In the genomic region with DNA sequence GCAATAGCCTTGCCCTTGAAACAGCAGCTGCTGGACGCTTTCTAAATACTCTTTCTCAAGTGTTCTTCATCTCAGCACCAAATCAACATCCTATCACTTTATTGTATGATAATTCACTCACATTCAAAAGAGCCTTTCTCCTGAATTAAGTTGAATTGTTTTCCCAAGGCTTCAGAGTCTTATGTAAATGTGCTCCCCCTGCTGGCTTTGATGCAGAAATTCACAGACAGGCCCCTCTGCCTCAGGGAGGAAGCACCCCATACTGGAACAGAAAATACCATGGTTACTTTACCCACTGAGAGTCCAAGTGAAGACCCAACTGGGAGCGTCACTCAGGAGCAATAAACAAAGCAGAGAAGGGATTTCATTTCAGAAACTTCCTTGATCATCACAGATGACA, we compare ENCODE assay signal across 8 mouse cellular contexts. TPM values are rescaled to one million over a fixed set of nuclear protein-coding genes. Genes with fewer than 3 reads are reported as not detected.
A peak's percentile ranks its signal among the peaks of the same experiment; 100 is the strongest.
DNase-seq lines count a peak whose midpoint lies in the region; ATAC-seq and TF ChIP-seq lines count a peak whose summit lies in the region.

No protein-coding gene starts in this region.

- no peak overlapping the region for H3K9ac ChIP-seq in liver, postnatal 0 days (replicated peaks)
- H3K9ac ChIP-seq in stomach, postnatal 0 days (ENCODE audit: low read length): no peak overlapping the region

- no peak overlapping the region for H3K27ac ChIP-seq in liver, postnatal 0 days (ENCODE audit: low read depth)
- H3K27ac ChIP-seq in stomach, postnatal 0 days (replicated peaks): no peak overlapping the region

- peak; percentile 71 for TF ChIP-seq CTCF in liver, postnatal 0 days (IDR thresholded peaks at IDR 0.05; ENCODE audit: low read depth)
- peak; percentile 77 for TF ChIP-seq CTCF in stomach, postnatal 0 days (IDR thresholded peaks at IDR 0.05; ENCODE audit: low read depth)

- TF ChIP-seq EP300 in liver, postnatal 0 days (IDR thresholded peaks at IDR 0.05; ENCODE audit: low read depth): no peak
- TF ChIP-seq EP300 in stomach, postnatal 0 days (optimal IDR thresholded peaks at IDR 0.05): no peak

- H3K36me3 ChIP-seq in liver, postnatal 0 days (replicated peaks; ENCODE audit: insufficient read depth, low read length): peaks cover 22% of the 10 kb centered on the region
- H3K36me3 ChIP-seq in stomach, postnatal 0 days (ENCODE audit: control insufficient read depth, insufficient read depth, low read length): peaks cover 2% of the 10 kb centered on the region

- no peak for ATAC-seq in liver, postnatal 0 days
- no peak for ATAC-seq in stomach, postnatal 0 days (ENCODE audit: low FRiP score, low TSS enrichment)

- no peaks in the 10 kb centered on the region for H3K27me3 ChIP-seq in liver, postnatal 0 days (ENCODE audit: insufficient read depth, low read length)
- H3K27me3 ChIP-seq in stomach, postnatal 0 days (ENCODE audit: control insufficient read depth, insufficient read depth, low read length): no peaks in the 10 kb centered on the region

- no peaks in the 10 kb centered on the region for H3K4me1 ChIP-seq in liver, postnatal 0 days (ENCODE audit: insufficient read depth)
- no peaks in the 10 kb centered on the region for H3K4me1 ChIP-seq in stomach, postnatal 0 days (replicated peaks; ENCODE audit: control insufficient read depth, insufficient read depth)

- H3K4me2 ChIP-seq in liver, postnatal 0 days (ENCODE audit: low read depth, low read length): no peak overlapping the region
- H3K4me2 ChIP-seq in stomach, postnatal 0 days (replicated peaks; ENCODE audit: low read depth): no peak overlapping the region

- H3K9me3 ChIP-seq in liver, postnatal 0 days (ENCODE audit: low read length): no peaks in the 10 kb centered on the region
- no peaks in the 10 kb centered on the region for H3K9me3 ChIP-seq in stomach, postnatal 0 days (ENCODE audit: control insufficient read depth, low read length)

- WGBS in liver, postnatal 0 days (ENCODE audit: insufficient replicate concordance): 55% methylated on average over 2 of the region's 2 CpGs
- 53% methylated on average over 2 of the region's 2 CpGs for WGBS in stomach, postnatal 0 days

- DNase-seq in adrenal gland, adult 2 months: peak; percentile 40
- DNase-seq in adrenal gland, postnatal 25 days: no peak
- peak; percentile 40 to 54 for DNase-seq in layer of hippocampus, adult 18-20 months (ENCODE audit: low spot score in 2 of 2)
- DNase-seq in layer of hippocampus, adult 9-11 months: no peak
- DNase-seq in ES-CJ7 (ENCODE audit: low read depth, low spot score): peak; percentile 70
- DNase-seq in cerebellum, postnatal 10 days: peak; percentile 59 to 74
- DNase-seq in liver, postnatal 0 days: no peak
- peak; percentile 26 for DNase-seq in stomach, postnatal 0 days (ENCODE audit: low spot score)

- H3K4me3 ChIP-seq in liver, postnatal 0 days (ENCODE audit: low read depth, low read length): no peak overlapping the region
- no peak overlapping the region for H3K4me3 ChIP-seq in stomach, postnatal 0 days (ENCODE audit: low read depth, low read length)

RNA-seq across cellular contexts. Expression of gene Pex16, which starts 43.6 kb away (rescaled TPM):
- 100 to 1,000 TPM; 102 to 212 TPM for total RNA-seq in adrenal gland, adult 2 months (2021)
- polyA plus RNA-seq in adrenal gland, adult 2 months (2012; rRNA removed): 199 and 254 TPM in 2 replicates
- total RNA-seq in adrenal gland, postnatal 25 days (2021): 169 and 237 TPM in 2 replicates
- 10 to 100 TPM; 31.7 to 32.8 TPM for total RNA-seq in layer of hippocampus, adult 18-20 months (2021)
- 90.6 and 95.6 TPM in 2 replicates for polyA plus RNA-seq in liver, postnatal 0 days (2015; fragmentation: Nextera tagmentation; extraction: Ambion mirVana)
- polyA plus RNA-seq in stomach, postnatal 0 days (2015; fragmentation: Nextera tagmentation; extraction: Ambion mirVana): 33.5 and 38.3 TPM in 2 replicates

RNA-seq across cellular contexts. Expression of gene Large2, which starts 43.8 kb away (rescaled TPM):
- 1 to 10 TPM in 1 of 2 experiments, under 1 TPM in 1; 0.45 to 1.4 TPM for total RNA-seq in adrenal gland, adult 2 months (2021)
- polyA plus RNA-seq in adrenal gland, adult 2 months (2012; rRNA removed): 1.3 and 2.2 TPM in 2 replicates
- total RNA-seq in adrenal gland, postnatal 25 days (2021): 2.8 and 4.1 TPM in 2 replicates
- under 1 TPM; 0.20 to 0.86 TPM for total RNA-seq in layer of hippocampus, adult 18-20 months (2021)
- polyA plus RNA-seq in liver, postnatal 0 days (2015; fragmentation: Nextera tagmentation; extraction: Ambion mirVana): 2.7 and 3.5 TPM in 2 replicates
- polyA plus RNA-seq in stomach, postnatal 0 days (2015; fragmentation: Nextera tagmentation; extraction: Ambion mirVana): 8.7 and 9.4 TPM in 2 replicates

RNA-seq across cellular contexts. Expression of gene 1700029I15Rik, which starts 51.5 kb away (rescaled TPM):
- total RNA-seq in adrenal gland, adult 2 months (2021): 10 to 100 TPM in 1 of 2 experiments, 1 to 10 TPM in 1; 4.9 to 14.6 TPM
- polyA plus RNA-seq in adrenal gland, adult 2 months (2012; rRNA removed): 10.5 and 15.0 TPM in 2 replicates
- total RNA-seq in adrenal gland, postnatal 25 days (2021): 18.7 and 19.1 TPM in 2 replicates
- 1 to 10 TPM; 3.7 to 6.2 TPM for total RNA-seq in layer of hippocampus, adult 18-20 months (2021)
- 1.9 and 2.1 TPM in 2 replicates for polyA plus RNA-seq in liver, postnatal 0 days (2015; fragmentation: Nextera tagmentation; extraction: Ambion mirVana)
- 1.7 and 2.3 TPM in 2 replicates for polyA plus RNA-seq in stomach, postnatal 0 days (2015; fragmentation: Nextera tagmentation; extraction: Ambion mirVana)

Comparison
In these comparisons a context has a peak if more than half of its experiments do, and no peak if none do; other contexts are left out.
1. DNase-seq: peak in adrenal gland, adult 2 months (single experiment), layer of hippocampus, adult 18-20 months (2 of 2), ES-CJ7 (single experiment), cerebellum, postnatal 10 days (2 of 2) and stomach, postnatal 0 days (single experiment); none in adrenal gland, postnatal 25 days (single experiment), layer of hippocampus, adult 9-11 months (single experiment) and liver, postnatal 0 days (single experiment).